Mouse (Mus musculus) limb, embryonic 13.5 days (tissue): ENCODE measurements around the gene Pcsk6. TPM values are rescaled to one million over a fixed set of nuclear protein-coding genes. Genes with fewer than 3 reads are reported as not detected.
A peak's percentile ranks its signal among the peaks of the same experiment; 100 is the strongest.

Experiments used
- ATAC-seq: fragments of 200-750 bp; cut with Nextera tagmentation; 2 replicates; pipeline ENCODE4 v1.8.0; 2017; ENCODE audit warnings: low read depth, moderate number of reproducible peaks, moderate TSS enrichment; ENCODE audit not compliant: low FRiP score
- H3K27ac ChIP-seq: fragments of 300-500 bp; sonication (generic); 2 replicates; pipeline ENCODE4 v1.5.1; 2015; ENCODE audit warnings: inconsistent platforms, mild to moderate bottlenecking, moderate library complexity
- H3K27me3 ChIP-seq: fragments of 300-500 bp; sonication (generic); 2 replicates; pipeline ENCODE4 v1.6.1; 2015; ENCODE audit warnings: mild to moderate bottlenecking, inconsistent platforms
- H3K36me3 ChIP-seq: fragments of 300-500 bp; sonication (generic); 2 replicates; pipeline ENCODE4 v1.6.1; 2015; ENCODE audit warnings: inconsistent platforms, mild to moderate bottlenecking, moderate library complexity
- H3K4me1 ChIP-seq: fragments of 300-500 bp; sonication (generic); 2 replicates; pipeline ENCODE4 v1.6.1; 2015; ENCODE audit warnings: inconsistent platforms
- H3K4me2 ChIP-seq: fragments of 300-500 bp; sonication (generic); replicated peaks from 2 replicates; pipeline ENCODE4 v1.6.1; 2015; ENCODE audit warnings: inconsistent platforms, mild to moderate bottlenecking, moderate library complexity
- H3K4me3 ChIP-seq: fragments of 300-500 bp; sonication (generic); 2 replicates; pipeline ENCODE4 v1.5.1; 2015; ENCODE audit warnings: moderate library complexity, mild to moderate bottlenecking, inconsistent platforms
- H3K9ac ChIP-seq: fragments of 300-500 bp; sonication (generic); 2 replicates; pipeline ENCODE4 v1.6.1; 2015; ENCODE audit warnings: mild to moderate bottlenecking, inconsistent platforms
- H3K9me3 ChIP-seq: fragments of 300-500 bp; sonication (generic); 2 replicates; pipeline ENCODE4 v1.6.1; 2016; ENCODE audit warnings: inconsistent platforms
- WGBS: fragments of 180-500 bp; shearing (Covaris S2); methylation state at CpG from one replicate; pipeline ENCODE4 v1.1.7; 2015; 5-methylcytosine and 5-hydroxymethylcytosine counted together
- polyA plus RNA-seq: library from polyadenylated mRNA; unstranded; fragments of >200 nt; fragmentation: Nextera tagmentation; extraction: Ambion mirVana; gene quantifications from 2 replicates; pipeline ENCODE4 v1.2.1, GENCODE M21; 2015

Pcsk6 gene
- polyA plus RNA-seq, 1 experiment from 2014 or later: 8.0 TPM

GRCm38 (mm10) chr7:65982057-65982456 is 120.5 kb downstream of the Pcsk6 start:
- H3K4me2 ChIP-seq: no peak overlapping the region
- peaks cover 53% of the 10 kb centered on the region for H3K4me1 ChIP-seq
- H3K9me3 ChIP-seq: no peaks in the 10 kb centered on the region
- H3K4me3 ChIP-seq: no peak overlapping the region
- WGBS: 55% methylated on average over 3 of the region's 3 CpGs
- no peak overlapping the region for H3K9ac ChIP-seq
- H3K27me3 ChIP-seq: no peaks in the 10 kb centered on the region
- H3K27ac ChIP-seq: peak overlapping the region; percentile 63; the same call in 1 of the 2 replicates
- peaks cover 13% of the 10 kb centered on the region for H3K36me3 ChIP-seq
- no peak for ATAC-seq

DNA sequence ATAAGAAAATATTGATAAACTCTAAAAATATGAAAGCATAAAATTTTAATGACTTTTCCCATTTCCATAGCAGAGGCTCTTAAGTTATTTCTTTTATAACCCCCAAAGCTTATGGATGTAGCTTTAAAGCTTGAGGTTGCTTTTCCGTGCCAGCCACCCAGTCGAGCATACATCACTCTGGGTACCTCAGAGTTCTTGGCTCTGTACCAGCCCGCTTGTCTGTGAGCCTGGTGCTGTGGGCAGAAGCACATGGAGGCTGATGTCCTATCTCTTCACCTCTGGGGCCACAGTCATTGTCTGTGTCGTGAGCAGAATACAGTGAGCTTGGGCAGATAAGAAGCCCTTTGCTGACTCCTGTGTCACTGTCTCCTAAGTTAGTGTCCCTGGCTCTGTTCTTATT is 126.7 kb downstream of the Pcsk6 start:
- no peak overlapping the region for H3K4me3 ChIP-seq
- no peak overlapping the region for H3K27ac ChIP-seq
- H3K4me1 ChIP-seq: peaks cover 12% of the 10 kb centered on the region
- H3K27me3 ChIP-seq: no peaks in the 10 kb centered on the region
- H3K9me3 ChIP-seq: no peaks in the 10 kb centered on the region
- ATAC-seq: no peak
- no peak overlapping the region for H3K9ac ChIP-seq
- no peak overlapping the region for H3K4me2 ChIP-seq
- 83% methylated on average over 4 of the region's 4 CpGs for WGBS
- peaks cover 16% of the 10 kb centered on the region for H3K36me3 ChIP-seq

DNA sequence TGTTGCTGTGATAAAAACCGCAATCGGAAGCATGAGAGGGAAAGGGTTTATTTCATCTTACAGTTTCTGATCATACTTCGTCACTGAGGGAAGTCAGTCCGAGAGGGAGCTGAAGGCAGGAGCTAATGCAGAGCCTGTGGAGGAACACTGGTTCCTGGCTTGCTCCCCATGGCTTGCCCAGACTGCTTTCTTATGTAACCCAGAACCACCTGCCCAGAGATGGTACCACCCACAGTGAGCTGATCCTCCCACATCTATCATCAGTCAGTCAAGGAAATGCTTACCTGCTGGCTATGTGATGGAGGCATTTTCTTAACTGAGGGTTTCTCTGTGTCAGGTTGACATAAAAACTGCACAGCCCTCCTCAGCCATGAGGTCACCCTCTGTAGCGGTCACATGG is 127.2 kb downstream of the Pcsk6 start:
- Histone ChIP-seq H3K4me3 (no peak overlapping the region), H3K36me3 (peaks cover 16% of the 10 kb centered on the region), H3K9ac (no peak overlapping the region), H3K9me3 (no peaks in the 10 kb centered on the region), H3K27ac (no peak overlapping the region), H3K4me2 (no peak overlapping the region), H3K27me3 (no peaks in the 10 kb centered on the region), H3K4me1 (peaks cover 16% of the 10 kb centered on the region)
- ATAC-seq: no peak
- 95% methylated on average over 5 of the region's 5 CpGs for WGBS

DNA sequence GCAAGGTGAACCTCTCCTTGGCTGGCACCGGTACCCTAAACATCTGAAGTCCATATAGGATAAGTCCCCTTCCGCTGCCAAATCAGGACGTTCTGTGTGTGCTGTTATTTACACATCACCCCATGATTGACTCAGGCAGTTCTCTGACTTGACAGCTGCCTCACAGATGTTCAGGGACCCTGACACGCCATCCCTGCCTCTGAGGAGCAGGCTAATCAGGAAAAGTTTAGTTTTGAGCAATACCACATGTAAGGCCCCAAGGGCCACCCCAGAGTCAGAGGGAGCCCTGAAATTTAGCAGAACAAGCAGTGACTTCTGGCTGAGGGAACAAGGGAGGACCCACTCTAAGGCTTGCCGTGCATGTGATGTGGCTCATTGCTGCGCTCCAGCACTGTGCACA is 130.8 kb downstream of the Pcsk6 start:
- Histone ChIP-seq H3K27ac (no peak overlapping the region), H3K4me1 (peaks cover 20% of the 10 kb centered on the region), H3K36me3 (peaks cover 8% of the 10 kb centered on the region; the same call in 1 of the 2 replicates), H3K9me3 (no peaks in the 10 kb centered on the region; the same call in 1 of the 2 replicates), H3K4me2 (no peak overlapping the region), H3K27me3 (no peaks in the 10 kb centered on the region), H3K9ac (no peak overlapping the region), H3K4me3 (no peak overlapping the region)
- ATAC-seq: no peak
- WGBS: 53% methylated on average over 6 of the region's 6 CpGs

- H3K36me3 ChIP-seq: peaks cover 9% of the 10 kb centered on the region; the same call in 1 of the 2 replicates
- no peak overlapping the region for H3K9ac ChIP-seq
- WGBS: 47% methylated on average over 3 of the region's 3 CpGs
- H3K4me1 ChIP-seq: peaks cover 20% of the 10 kb centered on the region
- no peak overlapping the region for H3K4me2 ChIP-seq
- H3K27ac ChIP-seq: no peak overlapping the region
- no peak; the same call in 1 of the 2 replicates for ATAC-seq
- H3K9me3 ChIP-seq: peaks cover 5% of the 10 kb centered on the region; the same call in 1 of the 2 replicates
- no peaks in the 10 kb centered on the region for H3K27me3 ChIP-seq
- no peak overlapping the region for H3K4me3 ChIP-seq
These were observed 131.9 kb downstream of the Pcsk6 start for GRCm38 (mm10) chr7:65993410-65993809.

DNA sequence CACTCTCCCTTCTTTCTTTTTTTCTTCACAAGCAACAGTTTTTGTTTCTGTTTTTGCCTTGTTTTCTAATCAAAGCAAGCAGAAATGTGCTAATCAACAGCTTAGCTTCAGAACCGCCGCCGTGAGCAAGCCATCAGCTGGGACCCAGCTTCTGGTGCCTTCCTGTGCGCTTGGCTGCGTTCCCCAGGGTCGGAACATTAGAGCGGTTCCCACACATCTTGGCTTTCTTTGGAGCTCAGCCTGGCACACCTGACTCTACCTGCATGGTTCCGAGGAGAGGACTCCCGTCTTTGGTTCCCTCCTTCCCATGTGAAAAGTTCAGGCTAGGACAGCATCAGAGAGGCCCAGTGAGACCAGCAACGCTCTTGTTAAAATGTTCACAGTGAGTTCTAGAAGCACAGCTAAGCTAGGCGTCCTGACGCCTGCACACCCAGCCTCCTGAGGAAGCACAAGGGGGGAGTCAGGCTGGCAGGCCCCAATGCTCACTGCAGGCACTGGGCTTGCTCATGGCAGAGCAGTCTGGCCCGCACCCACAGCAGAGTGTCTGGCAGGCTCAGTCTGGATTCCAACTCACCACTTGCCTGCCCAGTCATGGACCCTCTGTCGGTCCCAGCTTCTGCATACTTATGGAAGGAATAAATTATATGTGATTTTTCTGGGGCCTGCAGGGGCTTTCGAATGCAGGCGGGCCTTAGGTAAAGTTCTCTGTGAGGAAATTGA is 139.7 kb downstream of the Pcsk6 start:
- peak overlapping the region; percentile 15; the same call in 1 of the 2 replicates for H3K27ac ChIP-seq
- no peak for ATAC-seq

GRCm38 (mm10) chr7:66001797-66002196 is 140.3 kb downstream of the Pcsk6 start:
- no peaks in the 10 kb centered on the region for H3K27me3 ChIP-seq
- H3K36me3 ChIP-seq: peaks cover 12% of the 10 kb centered on the region
- peaks cover 22% of the 10 kb centered on the region for H3K4me1 ChIP-seq
- H3K27ac ChIP-seq: no peak overlapping the region
- 69% methylated on average over 3 of the region's 3 CpGs for WGBS
- H3K9ac ChIP-seq: no peak overlapping the region
- H3K4me2 ChIP-seq: no peak overlapping the region
- no peak for ATAC-seq
- no peak overlapping the region for H3K4me3 ChIP-seq
- peaks cover 13% of the 10 kb centered on the region; the same call in 1 of the 2 replicates for H3K9me3 ChIP-seq

More for the DNA sequence above, 139.7 kb downstream of the Pcsk6 start:
- peaks cover 12% of the 10 kb centered on the region for H3K36me3 ChIP-seq
- no peaks in the 10 kb centered on the region for H3K27me3 ChIP-seq
- H3K9ac ChIP-seq: no peak overlapping the region
- no peak overlapping the region for H3K4me3 ChIP-seq
- peaks cover 22% of the 10 kb centered on the region for H3K4me1 ChIP-seq
- 77% methylated on average over 16 of the region's 16 CpGs for WGBS
- no peak overlapping the region for H3K4me2 ChIP-seq
- H3K9me3 ChIP-seq: peaks cover 13% of the 10 kb centered on the region; the same call in 1 of the 2 replicates

- Histone ChIP-seq H3K27ac (no peak overlapping the region), H3K9ac (no peak overlapping the region), H3K9me3 (0 out of 2 replicates have a peak, but pooled peaks cover 8% of the 10 kb centered on the region), H3K4me3 (no peak overlapping the region), H3K4me1 (peaks cover 22% of the 10 kb centered on the region), H3K27me3 (no peaks in the 10 kb centered on the region), H3K36me3 (peaks cover 3% of the 10 kb centered on the region; the same call in 1 of the 2 replicates), H3K4me2 (no peak overlapping the region)
- no peak for ATAC-seq
- 83% methylated on average over 5 of the region's 5 CpGs for WGBS
These were observed 141.9 kb downstream of the Pcsk6 start for GRCm38 (mm10) chr7:66003447-66003846.

GRCm38 (mm10) chr7:66003865-66004638 is 142.5 kb downstream of the Pcsk6 start:
- peaks cover 22% of the 10 kb centered on the region for H3K4me1 ChIP-seq
- no peak overlapping the region for H3K9ac ChIP-seq
- ATAC-seq: no peak
- H3K36me3 ChIP-seq: peaks cover 3% of the 10 kb centered on the region; the same call in 1 of the 2 replicates
- no peak overlapping the region for H3K4me3 ChIP-seq
- no peak overlapping the region for H3K27ac ChIP-seq
- no peaks in the 10 kb centered on the region for H3K27me3 ChIP-seq
- no peak overlapping the region for H3K4me2 ChIP-seq
- 38% methylated on average over 13 of the region's 13 CpGs for WGBS
- 0 out of 2 replicates have a peak, but pooled peaks cover 7% of the 10 kb centered on the region for H3K9me3 ChIP-seq

GRCm38 (mm10) chr7:66005066-66005465 is 143.5 kb downstream of the Pcsk6 start:
- no peak overlapping the region for H3K4me3 ChIP-seq
- H3K27ac ChIP-seq: no peak overlapping the region
- H3K27me3 ChIP-seq: no peaks in the 10 kb centered on the region
- H3K9ac ChIP-seq: no peak overlapping the region
- H3K4me2 ChIP-seq: no peak overlapping the region
- H3K9me3 ChIP-seq: no peaks in the 10 kb centered on the region
- peaks cover 27% of the 10 kb centered on the region for H3K4me1 ChIP-seq
- 90% methylated on average over 10 of the region's 10 CpGs for WGBS
- H3K36me3 ChIP-seq: no peaks in the 10 kb centered on the region
- ATAC-seq: no peak

DNA sequence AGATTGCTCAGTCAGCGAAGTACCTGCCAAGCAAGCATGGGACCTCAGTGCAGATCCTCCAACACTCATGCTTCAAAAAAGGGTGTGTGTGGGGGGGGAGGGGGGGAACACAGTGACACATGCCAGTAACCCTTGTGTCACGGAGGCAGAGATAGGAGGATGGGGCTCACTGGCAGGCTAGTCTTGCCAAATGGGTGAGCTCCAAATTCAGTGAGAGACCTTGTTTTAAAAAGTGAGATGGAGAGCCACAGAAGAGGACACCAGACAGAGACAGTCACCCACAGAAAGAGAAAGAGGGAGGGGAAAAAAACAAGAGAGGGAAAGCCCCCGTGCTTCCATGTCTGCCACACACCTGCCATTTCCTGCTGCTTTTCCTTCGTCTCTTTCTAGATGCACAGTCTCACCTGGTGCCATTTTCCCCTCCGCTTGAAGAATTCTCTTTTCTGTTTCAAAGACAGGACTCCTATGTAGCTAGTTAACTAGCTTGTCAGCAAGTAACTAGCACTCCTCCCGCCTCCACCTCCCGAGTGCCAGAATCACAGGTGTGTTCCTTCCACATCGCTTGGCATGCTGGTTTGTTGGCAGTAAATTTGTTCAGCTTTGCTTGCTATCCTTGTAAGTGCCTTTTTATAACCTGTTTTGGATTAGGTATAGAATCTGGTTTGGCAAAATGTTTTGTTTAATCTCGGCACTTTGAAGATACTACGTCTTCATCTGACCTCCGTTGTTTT is 146.8 kb downstream of the Pcsk6 start:
- Histone ChIP-seq H3K36me3 (no peaks in the 10 kb centered on the region), H3K4me1 (peaks cover 43% of the 10 kb centered on the region), H3K4me3 (no peak overlapping the region), H3K27ac (no peak overlapping the region), H3K27me3 (no peaks in the 10 kb centered on the region), H3K9me3 (no peaks in the 10 kb centered on the region), H3K4me2 (no peak overlapping the region), H3K9ac (no peak overlapping the region)
- ATAC-seq: no peak
- 54% methylated on average over 11 of the region's 11 CpGs for WGBS

- no peak overlapping the region for H3K27ac ChIP-seq
- 65% methylated on average over 16 of the region's 16 CpGs for WGBS
- H3K4me2 ChIP-seq: no peak overlapping the region
- H3K9me3 ChIP-seq: no peaks in the 10 kb centered on the region
- no peaks in the 10 kb centered on the region for H3K27me3 ChIP-seq
- ATAC-seq: no peak
- no peak overlapping the region for H3K9ac ChIP-seq
- no peak overlapping the region for H3K4me3 ChIP-seq
- H3K4me1 ChIP-seq: peaks cover 40% of the 10 kb centered on the region
- H3K36me3 ChIP-seq: no peaks in the 10 kb centered on the region
These were observed 147.3 kb downstream of the Pcsk6 start for GRCm38 (mm10) chr7:66008892-66009273.
